Mouse (Mus musculus): ENCODE data around the gene Ndufb4. TPM values are rescaled to one million over a fixed set of nuclear protein-coding genes. Genes with fewer than 3 reads are reported as not detected.

The Ndufb4 gene
- polyA plus RNA-seq, 1 experiment from 2014 or later, result 59.0 TPM

GRCm38 (mm10) chr16:37653058-37653457 lies 1.2 kb downstream of the Ndufb4 start:
- H3K4me3 ChIP-seq (ENCODE audit: low read depth, low read length), result no peak overlapping the region; the same call in 1 of the 2 replicates
- no peaks in the 10 kb centered on the region for H3K27me3 ChIP-seq (ENCODE audit: control insufficient read depth, insufficient read depth, low read length)
- no peaks in the 10 kb centered on the region for H3K9me3 ChIP-seq (replicated peaks; ENCODE audit: control insufficient read depth, low read length)
- no peaks in the 10 kb centered on the region; the same call in 1 of the 2 replicates for H3K36me3 ChIP-seq (replicated peaks; ENCODE audit: control insufficient read depth, insufficient read depth, low read depth, low read length)
- H3K4me2 ChIP-seq (ENCODE audit: low read depth, low read length), result no peak overlapping the region
- ATAC-seq (replicated peaks; ENCODE audit: insufficient number of reproducible peaks, low FRiP score, low TSS enrichment, low read depth) (no peak), DNase-seq (ENCODE audit: low spot score) (no peak)
- 83% methylated on average over 1 of the region's 1 CpGs for WGBS
- H3K9ac ChIP-seq (replicated peaks; ENCODE audit: low read length), result no peak overlapping the region
- no peaks in the 10 kb centered on the region for H3K4me1 ChIP-seq (ENCODE audit: control insufficient read depth, insufficient read depth, low read length)
- H3K27ac ChIP-seq (replicated peaks; ENCODE audit: low read depth, low read length), result no peak overlapping the region

GRCm38 (mm10) chr16:37652654-37653053 lies 1.6 kb downstream of the Ndufb4 start:
- H3K27ac ChIP-seq (replicated peaks; ENCODE audit: low read depth, low read length), result no peak overlapping the region
- WGBS, result 78% methylated on average over 5 of the region's 5 CpGs
- no peaks in the 10 kb centered on the region for H3K9me3 ChIP-seq (replicated peaks; ENCODE audit: control insufficient read depth, low read length)
- H3K36me3 ChIP-seq (replicated peaks; ENCODE audit: control insufficient read depth, insufficient read depth, low read depth, low read length), result no peaks in the 10 kb centered on the region; the same call in 1 of the 2 replicates
- no peak overlapping the region for H3K4me2 ChIP-seq (ENCODE audit: low read depth, low read length)
- H3K9ac ChIP-seq (replicated peaks; ENCODE audit: low read length), result no peak overlapping the region
- H3K4me1 ChIP-seq (ENCODE audit: control insufficient read depth, insufficient read depth, low read length), result no peaks in the 10 kb centered on the region
- no peak overlapping the region for H3K4me3 ChIP-seq (ENCODE audit: low read depth, low read length)
- no peak for ATAC-seq (replicated peaks; ENCODE audit: insufficient number of reproducible peaks, low FRiP score, low TSS enrichment, low read depth)
- no peak for DNase-seq (ENCODE audit: low spot score)
- no peaks in the 10 kb centered on the region for H3K27me3 ChIP-seq (ENCODE audit: control insufficient read depth, insufficient read depth, low read length)

GRCm38 (mm10) chr16:37651467-37651866 lies 2.8 kb downstream of the Ndufb4 start:
- Histone ChIP-seq H3K9me3 (replicated peaks; ENCODE audit: control insufficient read depth, low read length) (no peaks in the 10 kb centered on the region), H3K36me3 (replicated peaks; ENCODE audit: control insufficient read depth, insufficient read depth, low read depth, low read length) (no peaks in the 10 kb centered on the region; the same call in none of the 2 replicates), H3K4me3 (ENCODE audit: low read depth, low read length) (no peak overlapping the region), H3K4me1 (ENCODE audit: control insufficient read depth, insufficient read depth, low read length) (no peaks in the 10 kb centered on the region), H3K27ac (replicated peaks; ENCODE audit: low read depth, low read length) (no peak overlapping the region), H3K4me2 (ENCODE audit: low read depth, low read length) (no peak overlapping the region), H3K9ac (replicated peaks; ENCODE audit: low read length) (no peak overlapping the region), H3K27me3 (ENCODE audit: control insufficient read depth, insufficient read depth, low read length) (no peaks in the 10 kb centered on the region)
- 87% methylated on average over 5 of the region's 5 CpGs for WGBS
- no peak for DNase-seq (ENCODE audit: low spot score)
- no peak for ATAC-seq (replicated peaks; ENCODE audit: insufficient number of reproducible peaks, low FRiP score, low TSS enrichment, low read depth)

GRCm38 (mm10) chr16:37649068-37649467 lies 5.2 kb downstream of the Ndufb4 start:
- Histone ChIP-seq H3K9me3 (replicated peaks; ENCODE audit: control insufficient read depth, low read length) (no peaks in the 10 kb centered on the region), H3K4me2 (ENCODE audit: low read depth, low read length) (no peak overlapping the region), H3K4me3 (ENCODE audit: low read depth, low read length) (no peak overlapping the region), H3K9ac (replicated peaks; ENCODE audit: low read length) (no peak overlapping the region), H3K36me3 (replicated peaks; ENCODE audit: control insufficient read depth, insufficient read depth, low read depth, low read length) (no peaks in the 10 kb centered on the region; the same call in none of the 2 replicates), H3K4me1 (ENCODE audit: control insufficient read depth, insufficient read depth, low read length) (no peaks in the 10 kb centered on the region), H3K27me3 (ENCODE audit: control insufficient read depth, insufficient read depth, low read length) (no peaks in the 10 kb centered on the region), H3K27ac (replicated peaks; ENCODE audit: low read depth, low read length) (no peak overlapping the region)
- DNase-seq (ENCODE audit: low spot score) (no peak), ATAC-seq (replicated peaks; ENCODE audit: insufficient number of reproducible peaks, low FRiP score, low TSS enrichment, low read depth) (no peak)
- WGBS, result 86% methylated on average over 5 of the region's 5 CpGs

- WGBS, result 94% methylated on average over 8 of the region's 8 CpGs
- DNase-seq (ENCODE audit: low spot score), result no peak
- Histone ChIP-seq H3K27ac (replicated peaks; ENCODE audit: low read depth, low read length) (no peak overlapping the region), H3K4me2 (ENCODE audit: low read depth, low read length) (no peak overlapping the region), H3K4me1 (ENCODE audit: control insufficient read depth, insufficient read depth, low read length) (no peaks in the 10 kb centered on the region), H3K9ac (replicated peaks; ENCODE audit: low read length) (no peak overlapping the region), H3K27me3 (ENCODE audit: control insufficient read depth, insufficient read depth, low read length) (no peaks in the 10 kb centered on the region), H3K9me3 (replicated peaks; ENCODE audit: control insufficient read depth, low read length) (no peaks in the 10 kb centered on the region), H3K36me3 (replicated peaks; ENCODE audit: control insufficient read depth, insufficient read depth, low read depth, low read length) (no peaks in the 10 kb centered on the region; the same call in none of the 2 replicates), H3K4me3 (ENCODE audit: low read depth, low read length) (no peak overlapping the region)
- ATAC-seq (replicated peaks; ENCODE audit: insufficient number of reproducible peaks, low FRiP score, low TSS enrichment, low read depth), result no peak
Measured at GRCm38 (mm10) chr16:37647936-37648335, 6.3 kb downstream of the Ndufb4 start.

GRCm38 (mm10) chr16:37647067-37647466 lies 7.2 kb downstream of the Ndufb4 start:
- Histone ChIP-seq H3K4me2 (ENCODE audit: low read depth, low read length) (no peak overlapping the region), H3K9me3 (replicated peaks; ENCODE audit: control insufficient read depth, low read length) (no peaks in the 10 kb centered on the region), H3K4me1 (ENCODE audit: control insufficient read depth, insufficient read depth, low read length) (no peaks in the 10 kb centered on the region), H3K36me3 (replicated peaks; ENCODE audit: control insufficient read depth, insufficient read depth, low read depth, low read length) (no peaks in the 10 kb centered on the region; the same call in none of the 2 replicates), H3K27ac (replicated peaks; ENCODE audit: low read depth, low read length) (no peak overlapping the region), H3K9ac (replicated peaks; ENCODE audit: low read length) (no peak overlapping the region), H3K27me3 (ENCODE audit: control insufficient read depth, insufficient read depth, low read length) (no peaks in the 10 kb centered on the region), H3K4me3 (ENCODE audit: low read depth, low read length) (no peak overlapping the region)
- ATAC-seq (replicated peaks; ENCODE audit: insufficient number of reproducible peaks, low FRiP score, low TSS enrichment, low read depth), result no peak
- WGBS, result 87% methylated on average over 16 of the region's 16 CpGs
- DNase-seq (ENCODE audit: low spot score), result no peak

GRCm38 (mm10) chr16:37645799-37646198 lies 8.5 kb downstream of the Ndufb4 start:
- Histone ChIP-seq H3K4me3 (ENCODE audit: low read depth, low read length) (no peak overlapping the region), H3K4me1 (ENCODE audit: control insufficient read depth, insufficient read depth, low read length) (no peaks in the 10 kb centered on the region), H3K36me3 (replicated peaks; ENCODE audit: control insufficient read depth, insufficient read depth, low read depth, low read length) (no peaks in the 10 kb centered on the region; the same call in none of the 2 replicates), H3K27ac (replicated peaks; ENCODE audit: low read depth, low read length) (no peak overlapping the region), H3K9me3 (replicated peaks; ENCODE audit: control insufficient read depth, low read length) (no peaks in the 10 kb centered on the region), H3K27me3 (ENCODE audit: control insufficient read depth, insufficient read depth, low read length) (no peaks in the 10 kb centered on the region), H3K4me2 (ENCODE audit: low read depth, low read length) (no peak overlapping the region), H3K9ac (replicated peaks; ENCODE audit: low read length) (no peak overlapping the region)
- no peak for ATAC-seq (replicated peaks; ENCODE audit: insufficient number of reproducible peaks, low FRiP score, low TSS enrichment, low read depth)
- WGBS, result 92% methylated on average over 3 of the region's 3 CpGs
- DNase-seq (ENCODE audit: low spot score), result no peak

- Histone ChIP-seq H3K9me3 (replicated peaks; ENCODE audit: control insufficient read depth, low read length) (no peaks in the 10 kb centered on the region), H3K4me1 (ENCODE audit: control insufficient read depth, insufficient read depth, low read length) (no peaks in the 10 kb centered on the region), H3K4me3 (ENCODE audit: low read depth, low read length) (no peak overlapping the region), H3K36me3 (replicated peaks; ENCODE audit: control insufficient read depth, insufficient read depth, low read depth, low read length) (no peaks in the 10 kb centered on the region; the same call in none of the 2 replicates), H3K27me3 (ENCODE audit: control insufficient read depth, insufficient read depth, low read length) (no peaks in the 10 kb centered on the region), H3K4me2 (ENCODE audit: low read depth, low read length) (no peak overlapping the region), H3K9ac (replicated peaks; ENCODE audit: low read length) (no peak overlapping the region), H3K27ac (replicated peaks; ENCODE audit: low read depth, low read length) (no peak overlapping the region)
- no peak for DNase-seq (ENCODE audit: low spot score)
- WGBS, result 95% methylated on average over 8 of the region's 8 CpGs
- no peak for ATAC-seq (replicated peaks; ENCODE audit: insufficient number of reproducible peaks, low FRiP score, low TSS enrichment, low read depth)
Measured at GRCm38 (mm10) chr16:37645211-37645610, 9.0 kb downstream of the Ndufb4 start.
